Mouse (Mus musculus) layer of hippocampus, postnatal 10 days (tissue): ENCODE results near the gene Nck2. TPM values are rescaled to one million over a fixed set of nuclear protein-coding genes. Genes with fewer than 3 reads are reported as not detected.

ENCODE experiments used
- DNase-seq, 2 experiments: peaks; one replicate each; pipeline ENCODE4 v3.0.0; 2021; ENCODE audit warnings: low spot score in 2 of 2
- total RNA-seq, 2 experiments: library from RNA; stranded (reverse); gene quantifications; 2 replicates each; pipeline ENCODE4 v1.2.3; 2021

The Nck2 gene
- total RNA-seq, 2 experiments from 2014 or later: 48.6 to 49.3 TPM

DNA sequence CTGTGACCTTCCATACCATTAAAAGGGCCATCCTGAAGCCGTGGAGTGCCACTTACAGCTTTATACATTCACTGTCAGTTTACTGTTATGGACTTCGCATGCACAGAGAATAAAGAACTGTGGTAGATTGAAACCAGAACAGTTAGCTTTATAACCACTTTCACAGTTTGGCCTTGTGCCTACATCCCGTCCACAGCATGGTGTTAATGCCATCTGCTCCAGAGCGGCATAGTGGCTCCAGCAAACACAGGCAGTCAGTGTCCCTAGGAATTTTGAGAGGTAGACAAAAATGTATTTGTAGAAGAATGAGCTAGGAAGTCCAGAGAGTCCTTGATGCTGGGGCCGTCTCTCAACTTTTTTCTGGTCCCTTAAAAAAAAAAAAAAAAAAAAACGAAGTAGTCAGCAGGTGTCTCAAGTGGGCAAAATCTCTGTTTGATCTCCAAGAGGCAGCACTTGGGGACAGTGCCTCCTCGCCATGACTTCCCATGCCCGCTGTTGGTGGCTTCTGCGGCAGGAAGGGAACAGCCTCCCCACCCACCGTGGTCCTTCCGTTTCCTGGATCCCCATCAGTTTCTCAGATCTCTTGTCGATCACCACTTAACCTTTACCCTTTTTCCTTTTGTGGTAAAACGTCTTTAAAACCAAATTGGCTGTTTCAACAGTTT lies 117.8 kb downstream of the Nck2 start:
- no peak for DNase-seq

GRCm38 (mm10) chr1:43565260-43565659 lies 120.9 kb downstream of the Nck2 start:
- DNase-seq: no peak

DNA sequence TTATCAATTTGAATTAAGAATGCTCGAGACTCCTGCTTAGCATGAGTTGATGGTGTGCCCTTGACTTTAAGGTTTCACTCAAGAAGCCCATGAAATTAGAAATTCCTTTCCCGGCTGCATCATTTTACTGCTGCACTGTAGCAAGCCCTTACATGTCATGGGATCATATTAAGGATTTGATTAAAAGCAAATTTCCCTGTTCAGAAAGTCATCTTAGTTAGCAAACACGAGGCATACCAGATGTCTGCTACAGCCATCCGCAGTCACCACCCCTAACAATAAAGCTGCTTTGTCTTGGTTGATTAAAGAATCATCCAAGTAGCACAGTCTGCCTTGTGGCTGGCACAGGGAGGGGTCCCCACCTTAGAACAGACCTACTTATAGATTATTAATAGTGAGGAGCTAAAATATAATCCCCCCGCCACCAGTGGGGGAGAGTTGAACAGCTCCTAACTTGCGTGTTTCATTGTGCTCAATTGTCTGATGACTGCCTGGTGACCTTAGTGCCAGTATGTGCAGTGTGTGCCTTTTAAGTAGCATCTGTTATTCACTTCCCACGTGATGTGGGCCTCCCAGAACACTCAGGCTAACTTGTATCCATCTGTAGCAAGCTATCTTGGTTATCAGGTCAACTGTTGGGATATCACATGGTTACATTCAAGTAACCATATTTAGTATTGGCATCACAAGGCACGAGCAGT lies 122.4 kb downstream of the Nck2 start:
- DNase-seq: no peak

DNA sequence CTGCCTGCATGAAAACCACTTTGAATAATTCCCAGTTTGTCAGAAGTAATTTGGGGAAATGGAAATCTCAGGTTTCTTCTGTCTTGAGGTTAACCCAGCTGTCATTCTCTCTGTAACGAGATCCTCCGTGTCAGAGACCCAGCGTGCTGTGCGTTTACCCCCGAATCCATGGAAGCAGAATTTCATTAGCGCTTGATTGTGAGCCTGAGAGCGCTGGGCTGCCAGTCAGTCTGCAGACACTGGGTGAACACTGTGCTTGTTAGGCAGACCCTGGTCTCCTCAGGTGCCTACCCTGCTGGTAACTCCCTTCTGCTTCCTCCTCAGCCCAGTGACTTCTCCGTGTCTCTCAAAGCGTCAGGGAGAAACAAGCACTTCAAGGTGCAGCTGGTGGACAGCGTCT lies 124.4 kb downstream of the Nck2 start:
- DNase-seq: no peak

GRCm38 (mm10) chr1:43571105-43571504 lies 126.7 kb downstream of the Nck2 start:
- DNase-seq: no peak

DNA sequence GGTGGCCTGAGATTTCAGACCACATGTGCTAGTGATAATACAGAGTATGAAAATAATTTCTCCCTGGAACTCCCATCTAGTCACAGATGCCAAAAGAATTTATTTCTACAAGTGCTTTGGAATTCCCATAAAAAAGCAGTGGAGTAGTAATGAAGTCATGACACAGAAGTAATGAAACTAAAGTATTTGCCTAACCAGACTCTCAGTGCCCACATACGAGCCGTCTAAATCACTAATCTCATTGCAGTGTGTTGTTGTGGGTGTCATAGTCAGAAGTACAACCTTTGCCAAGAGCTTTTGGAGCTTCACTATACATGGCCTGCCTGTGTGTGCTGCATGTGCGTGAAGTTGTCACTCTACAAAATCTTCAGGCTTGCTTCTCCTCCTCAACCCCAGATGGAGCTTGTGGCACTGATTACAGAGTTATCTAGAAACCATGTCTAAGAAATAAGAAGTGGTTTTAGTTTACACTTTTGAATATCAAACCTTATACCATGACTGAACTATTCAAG lies 130.5 kb downstream of the Nck2 start:
- DNase-seq: no peak

GRCm38 (mm10) chr1:43577371-43577770 lies 133.0 kb downstream of the Nck2 start:
- no peak for DNase-seq

- no peak for DNase-seq
Measured at GRCm38 (mm10) chr1:43583564-43583963, 139.2 kb downstream of the Nck2 start.

GRCm38 (mm10) chr1:43589001-43589400 lies 144.6 kb downstream of the Nck2 start:
- DNase-seq: no peak

GRCm38 (mm10) chr1:43589910-43590309 lies 145.5 kb downstream of the Nck2 start:
- no peak for DNase-seq

GRCm38 (mm10) chr1:43590727-43591126 lies 146.3 kb downstream of the Nck2 start:
- peak in 1 of 2 experiments; percentile 22 for DNase-seq

DNA sequence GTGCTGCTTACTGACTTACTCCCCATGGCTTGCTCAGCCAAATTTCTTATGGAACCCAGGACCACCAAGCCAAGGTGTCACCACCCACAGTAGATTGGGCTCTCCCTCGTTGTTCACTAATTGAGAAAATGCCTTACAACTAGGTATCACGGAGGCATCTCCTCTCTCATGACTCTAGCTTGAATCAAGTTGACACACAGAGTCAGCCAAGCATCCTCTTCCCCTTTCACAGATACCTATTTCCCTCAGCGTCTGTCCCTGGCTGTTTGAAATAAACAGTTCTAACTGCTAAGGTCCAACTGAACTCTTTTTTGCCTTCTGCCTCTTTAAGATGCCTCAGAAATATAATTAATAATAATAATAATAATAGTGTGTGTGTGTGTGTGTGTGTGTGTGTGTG lies 148.7 kb downstream of the Nck2 start:
- no peak for DNase-seq

GRCm38 (mm10) chr1:43594738-43595137 lies 150.4 kb downstream of the Nck2 start:
- DNase-seq: no peak

DNA sequence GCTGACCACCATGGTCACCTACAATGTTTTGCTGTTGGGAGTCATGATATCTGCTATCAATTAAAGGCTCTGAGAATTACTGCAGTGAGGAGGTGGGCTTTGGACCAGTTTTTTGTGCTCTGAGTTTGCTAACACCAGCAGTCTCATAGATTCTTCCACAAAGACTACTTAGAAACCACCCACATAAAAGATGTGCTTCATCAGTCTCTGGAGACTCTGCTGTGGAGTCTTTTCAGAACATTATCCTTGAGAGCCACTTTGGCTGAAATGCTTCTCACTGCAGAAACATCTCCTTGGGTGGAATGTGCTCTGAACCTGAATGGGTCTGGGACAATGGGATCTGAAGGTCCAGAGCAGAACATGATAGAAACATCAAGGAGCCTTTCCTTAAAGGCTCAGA lies 153.4 kb downstream of the Nck2 start:
- no peak for DNase-seq

DNA sequence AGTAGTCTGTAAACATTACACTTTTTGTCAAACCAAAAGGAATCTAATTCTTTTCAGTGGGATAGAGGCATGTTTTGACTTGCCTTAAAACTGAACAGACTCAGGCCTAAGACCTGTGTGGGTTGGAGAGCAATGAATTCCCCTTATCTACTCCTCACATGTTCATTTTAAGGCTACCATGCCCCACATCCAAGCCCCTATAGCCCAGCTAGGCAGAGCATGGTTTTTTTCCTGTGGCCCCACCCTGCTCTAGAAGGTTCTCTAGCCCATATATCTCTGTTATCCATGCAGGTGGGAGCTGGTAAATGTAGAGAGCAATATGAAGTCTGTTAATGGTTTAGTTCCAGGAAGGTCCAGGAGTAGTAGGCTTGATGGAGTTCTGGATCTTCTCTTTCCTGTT lies 155.1 kb downstream of the Nck2 start:
- no peak for DNase-seq

DNA sequence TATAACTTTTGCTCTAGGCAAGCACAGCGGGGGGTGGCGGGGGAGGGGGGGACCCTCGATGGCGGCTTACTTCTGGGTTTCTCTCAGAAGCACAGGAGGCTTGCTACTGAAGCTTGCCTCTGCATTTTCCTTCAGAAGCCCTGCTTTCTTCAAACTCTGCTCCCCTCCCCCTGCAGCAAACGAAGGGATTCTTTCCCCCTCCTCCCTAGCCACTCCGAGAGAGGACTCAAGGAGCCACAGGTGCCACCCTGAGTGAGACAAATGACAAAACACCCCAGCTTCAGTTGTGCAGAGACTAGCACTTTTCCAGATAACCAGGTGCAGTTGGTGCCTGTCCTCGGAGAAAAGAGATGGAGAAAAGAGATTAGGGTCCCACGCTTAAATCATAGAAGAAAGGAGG lies 156.7 kb downstream of the Nck2 start:
- no peak for DNase-seq

DNA sequence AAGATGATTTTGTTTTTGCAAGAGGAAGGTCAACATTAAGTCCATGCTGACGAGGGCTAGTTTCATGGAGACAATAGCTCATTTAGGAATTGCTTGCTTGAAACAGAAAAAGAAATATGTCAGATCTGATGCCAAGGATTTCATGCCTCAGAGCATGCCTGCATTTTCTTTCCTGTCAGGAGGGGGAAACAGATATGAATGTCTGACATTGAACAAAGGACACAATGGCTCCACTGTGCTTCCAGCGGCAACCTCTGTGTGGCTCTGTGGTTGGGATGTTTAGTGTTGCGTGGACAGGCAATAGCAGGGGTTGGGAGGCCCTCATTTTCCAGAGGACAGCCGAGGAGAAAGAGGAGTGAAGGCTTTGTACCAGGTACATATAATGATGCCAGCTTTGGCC lies 171.6 kb downstream of the Nck2 start:
- DNase-seq: no peak

Other genes starting within 250 kb of the Nck2 start
- gene Fhl2, start 247.6 kb upstream of the Nck2 start, total RNA-seq: 10 to 100 TPM; 35.8 to 39.3 TPM